In the genomic region with DNA sequence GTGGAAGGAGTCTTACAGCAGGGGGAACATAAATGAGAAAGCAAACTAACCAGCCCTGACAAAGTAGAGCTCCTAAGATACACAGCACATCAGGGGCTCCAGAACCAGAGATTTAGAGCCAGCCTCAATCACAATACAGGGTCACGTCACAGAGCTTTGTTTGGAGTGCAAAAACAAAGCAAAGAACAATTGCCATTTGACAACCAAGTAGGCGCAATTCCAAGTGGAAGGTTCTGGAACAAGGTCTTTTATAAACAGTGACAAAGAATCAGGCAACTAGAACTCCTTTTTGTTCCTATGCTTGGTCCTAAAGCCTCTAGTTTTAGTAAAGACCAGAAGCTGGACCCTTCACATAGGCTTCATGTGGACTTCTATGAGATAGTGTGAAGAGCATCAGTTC, we compare ENCODE assay signal across 24 mouse cellular contexts.
DNase-seq lines count a peak whose midpoint lies in the region; TF ChIP-seq lines count a peak whose summit lies in the region.
"Had no signal": no experiment of that assay in that cellular context is flagged by ENCODE, and none has a peak within 500 bp of the region (broad histone marks: within the 10 kb centered on the region; RNA-seq: fewer than 3 reads in every experiment).

No protein-coding gene starts in this region.

- no peak for TF ChIP-seq CTCF in cortical plate, adult 2 months (IDR thresholded peaks at IDR 0.05; ENCODE audit: extremely low read depth, insufficient read depth, low read length)

- no peak overlapping the region for H3K4me3 ChIP-seq in cortical plate, adult 2 months (ENCODE audit: insufficient read depth, low read length)
- H3K4me3 ChIP-seq: forebrain, embryonic 10.5 days; forebrain, embryonic 13.5 days; heart, embryonic 12.5 days; heart, embryonic 15.5 days; hindbrain, embryonic 10.5 days; hindbrain, embryonic 13.5 days had no signal

- peak overlapping the region; percentile 67 for H3K27ac ChIP-seq in cortical plate, adult 2 months (ENCODE audit: insufficient read depth, low read length)
- H3K27ac ChIP-seq: forebrain, embryonic 10.5 days; forebrain, embryonic 13.5 days; heart, embryonic 15.5 days; hindbrain, embryonic 10.5 days; hindbrain, embryonic 13.5 days had no signal

- peaks cover 4% of the 10 kb centered on the region; the same call in 1 of the 2 replicates for H3K4me1 ChIP-seq in cortical plate, adult 2 months (ENCODE audit: control insufficient read depth, insufficient read depth, low read length)
- H3K4me1 ChIP-seq: forebrain, embryonic 10.5 days; forebrain, embryonic 13.5 days; heart, embryonic 15.5 days; hindbrain, embryonic 10.5 days; hindbrain, embryonic 13.5 days had no signal

- peak; percentile 56 for DNase-seq in layer of hippocampus, adult 11-12 months (ENCODE audit: low spot score)
- DNase-seq in layer of hippocampus, adult 8-10 months (ENCODE audit: low spot score in 2 of 2): no peak
- peak; percentile 57 for DNase-seq in left cerebral cortex, adult 11 months (ENCODE audit: low spot score)
- DNase-seq in left cerebral cortex, postnatal 25 days (ENCODE audit: low spot score in 2 of 2): no peak
- DNase-seq in adipocyte (ENCODE audit: low spot score): peak; percentile 30
- no peak for DNase-seq in retina, embryonic 14.5 days (ENCODE audit: low spot score)
- DNase-seq: adrenal gland, adult 2 months; adrenal gland, postnatal 14 days; B cell, adult 2 months; cerebellum, adult 11-12 months; cerebellum, adult 8-10 months; cerebellum, postnatal 10 days; cerebellum, postnatal 36 days; gastrocnemius, postnatal 25 days; heart, adult 18-20 months; heart, postnatal 10 days; heart, postnatal 36 days had no signal

- no peak for TF ChIP-seq POLR2A in cortical plate, adult 2 months (IDR thresholded peaks at IDR 0.05; ENCODE audit: extremely low read depth, insufficient read depth, low read length)

- intact Hi-C loops in left cerebral cortex, postnatal 25 days (cut with DNase I): no loop called here

Comparison
In these comparisons a context has a peak if more than half of its experiments do, and no peak if none do; other contexts are left out.
1. DNase-seq: peak in layer of hippocampus, adult 11-12 months (single experiment), left cerebral cortex, adult 11 months (single experiment) and adipocyte (single experiment); none in layer of hippocampus, adult 8-10 months (0 of 2), left cerebral cortex, postnatal 25 days (0 of 2) and retina, embryonic 14.5 days (single experiment).